Mouse (Mus musculus) heart, embryonic 13.5 days (tissue): ENCODE data around the gene Morn1. TPM values are rescaled to one million over a fixed set of nuclear protein-coding genes. Genes with fewer than 3 reads are reported as not detected.

Experiments
- ATAC-seq: fragments of 200-750 bp; cut with Nextera tagmentation; 2 replicates; pipeline ENCODE4 v1.8.0; 2017; ENCODE audit warnings: moderate TSS enrichment; ENCODE audit not compliant: insufficient number of reproducible peaks, low FRiP score, low TSS enrichment; ENCODE audit errors: extremely low read depth
- H3K27ac ChIP-seq: fragments of 300-500 bp; sonication (generic); replicated peaks from 2 replicates; pipeline ENCODE4 v1.5.1; 2015; ENCODE audit warnings: moderate library complexity, mild to moderate bottlenecking, inconsistent platforms
- H3K27me3 ChIP-seq: fragments of 300-500 bp; sonication (generic); replicated peaks from 2 replicates; pipeline ENCODE4 v1.6.1; 2015; ENCODE audit warnings: mild to moderate bottlenecking, inconsistent platforms
- H3K36me3 ChIP-seq: fragments of 300-500 bp; sonication (generic); 2 replicates; pipeline ENCODE4 v1.6.1; 2015; ENCODE audit warnings: mild to moderate bottlenecking, inconsistent platforms
- H3K4me1 ChIP-seq: fragments of 300-500 bp; sonication (generic); 2 replicates; pipeline ENCODE4 v1.6.1; 2015; ENCODE audit warnings: inconsistent platforms
- H3K4me2 ChIP-seq: fragments of 300-500 bp; sonication (generic); 2 replicates; pipeline ENCODE4 v1.6.1; 2015; ENCODE audit warnings: inconsistent platforms, mild to moderate bottlenecking, moderate library complexity
- H3K4me3 ChIP-seq: fragments of 300-500 bp; sonication (generic); 2 replicates; pipeline ENCODE4 v1.5.1; 2015; ENCODE audit warnings: moderate library complexity, mild to moderate bottlenecking, inconsistent platforms
- H3K9ac ChIP-seq: fragments of 300-500 bp; sonication (generic); 2 replicates; pipeline ENCODE4 v1.6.1; 2015; ENCODE audit warnings: inconsistent platforms, mild to moderate bottlenecking, moderate library complexity
- H3K9me3 ChIP-seq: fragments of 300-500 bp; sonication (generic); 2 replicates; pipeline ENCODE4 v1.6.1; 2016; ENCODE audit warnings: inconsistent platforms
- WGBS: fragments of 180-500 bp; shearing (Covaris S2); methylation state at CpG from one replicate; pipeline ENCODE4 v1.1.7; 2015; ENCODE audit warnings: mixed read lengths; 5-methylcytosine and 5-hydroxymethylcytosine counted together
- polyA plus RNA-seq: library from polyadenylated mRNA; unstranded; fragments of >200 nt; fragmentation: Nextera tagmentation; extraction: Ambion mirVana; gene quantifications from 2 replicates; pipeline ENCODE4 v1.2.1, GENCODE M21; 2015

Gene Morn1
- polyA plus RNA-seq, 1 experiment from 2014 or later = 2.1 TPM

DNA sequence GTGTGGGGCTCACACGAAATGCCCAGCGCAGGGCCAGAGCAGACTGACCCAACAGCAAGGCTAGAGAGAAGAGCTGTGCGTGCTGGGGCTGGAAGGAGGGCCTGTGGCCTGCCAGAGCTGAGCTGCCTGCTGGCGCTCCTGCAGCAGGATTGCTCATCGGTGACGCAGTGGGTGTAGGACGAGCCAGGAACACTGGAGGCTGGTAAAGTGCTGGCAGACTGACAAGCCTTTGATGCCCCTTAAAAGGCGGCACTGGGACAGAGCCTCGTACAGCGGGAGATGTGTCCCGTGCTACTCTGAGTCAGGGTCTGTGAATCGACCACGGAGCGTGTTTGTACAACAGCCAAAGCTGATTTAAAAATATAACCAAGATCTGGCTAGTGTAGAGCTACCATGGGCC is 43.6 kb downstream of the Morn1 start:
- WGBS = 42% methylated on average over 14 of the region's 14 CpGs
- H3K36me3 ChIP-seq = no peaks in the 10 kb centered on the region
- H3K4me1 ChIP-seq = peaks cover 92% of the 10 kb centered on the region
- ATAC-seq = peak; percentile 51; the same call in 1 of the 2 replicates
- H3K4me2 ChIP-seq = no peak overlapping the region
- peak overlapping the region; percentile 97 for H3K27ac ChIP-seq
- no peaks in the 10 kb centered on the region for H3K27me3 ChIP-seq
- H3K9ac ChIP-seq = peak overlapping the region; percentile 64
- H3K4me3 ChIP-seq = no peak overlapping the region
- no peaks in the 10 kb centered on the region for H3K9me3 ChIP-seq

GRCm38 (mm10) chr4:155130616-155131015 is 44.2 kb downstream of the Morn1 start:
- ATAC-seq = no peak
- no peak overlapping the region for H3K4me3 ChIP-seq
- no peaks in the 10 kb centered on the region for H3K27me3 ChIP-seq
- H3K4me2 ChIP-seq = no peak overlapping the region
- peaks cover 92% of the 10 kb centered on the region for H3K4me1 ChIP-seq
- WGBS = 46% methylated on average over 7 of the region's 7 CpGs
- no peaks in the 10 kb centered on the region for H3K36me3 ChIP-seq
- no peaks in the 10 kb centered on the region for H3K9me3 ChIP-seq
- H3K9ac ChIP-seq = peak overlapping the region; percentile 63
- H3K27ac ChIP-seq = peak overlapping the region; percentile 97

DNA sequence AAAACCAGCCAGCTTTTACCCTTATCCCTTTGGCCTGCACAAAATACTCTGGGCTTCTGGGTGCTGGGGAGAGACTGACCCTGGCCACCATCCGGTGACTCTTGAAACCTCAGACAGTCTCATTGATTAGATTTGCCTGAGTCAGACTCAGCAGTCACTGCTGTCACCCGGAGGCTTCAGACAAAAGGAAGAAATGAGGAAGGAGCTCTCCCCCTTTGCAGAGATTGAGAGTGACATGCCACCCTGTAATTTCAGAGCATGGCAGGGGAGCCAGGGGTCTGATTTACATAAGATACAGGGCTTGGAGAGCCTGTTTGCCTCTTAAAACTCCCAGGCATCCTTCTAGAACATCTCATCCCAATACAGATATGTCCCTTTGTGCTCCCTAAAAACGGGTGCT is 46.8 kb downstream of the Morn1 start:
- H3K4me1 ChIP-seq = peaks cover 90% of the 10 kb centered on the region
- H3K4me3 ChIP-seq = no peak overlapping the region
- no peaks in the 10 kb centered on the region for H3K27me3 ChIP-seq
- H3K27ac ChIP-seq = peak overlapping the region; percentile 95
- 21% methylated on average over 3 of the region's 3 CpGs for WGBS
- 0 out of 2 replicates have a peak overlapping the region, but pooled peaks have one; percentile 24 for H3K4me2 ChIP-seq
- no peaks in the 10 kb centered on the region for H3K36me3 ChIP-seq
- no peaks in the 10 kb centered on the region for H3K9me3 ChIP-seq
- ATAC-seq = no peak
- peak overlapping the region; percentile 66 for H3K9ac ChIP-seq

- Histone ChIP-seq H3K4me1 (peaks cover 83% of the 10 kb centered on the region), H3K4me3 (no peak overlapping the region), H3K4me2 (peak overlapping the region; percentile 24)
These were observed 47.5 kb downstream of the Morn1 start for GRCm38 (mm10) chr4:155133658-155134417.

GRCm38 (mm10) chr4:155134686-155135172 is 48.4 kb downstream of the Morn1 start:
- H3K27me3 ChIP-seq = no peaks in the 10 kb centered on the region
- ATAC-seq = no peak
- no peak overlapping the region for H3K4me3 ChIP-seq
- no peaks in the 10 kb centered on the region for H3K36me3 ChIP-seq
- WGBS = 82% methylated on average over 7 of the region's 7 CpGs
- H3K9ac ChIP-seq = peak overlapping the region; percentile 28
- peaks cover 77% of the 10 kb centered on the region for H3K4me1 ChIP-seq
- no peak overlapping the region for H3K4me2 ChIP-seq
- H3K27ac ChIP-seq = peak overlapping the region; percentile 95
- H3K9me3 ChIP-seq = no peaks in the 10 kb centered on the region

More at GRCm38 (mm10) chr4:155133658-155134417, 47.5 kb downstream of the Morn1 start:
- Histone ChIP-seq H3K36me3 (no peaks in the 10 kb centered on the region), H3K9me3 (no peaks in the 10 kb centered on the region), H3K27me3 (no peaks in the 10 kb centered on the region), H3K27ac (peak overlapping the region; percentile 95), H3K9ac (peak overlapping the region; percentile 66)
- ATAC-seq = 0 out of 2 replicates have a peak, but pooled peaks have one; percentile 7
- 18% methylated on average over 20 of the region's 20 CpGs for WGBS

- no peak for ATAC-seq
- Histone ChIP-seq H3K4me2 (no peak overlapping the region), H3K36me3 (no peaks in the 10 kb centered on the region), H3K27me3 (no peaks in the 10 kb centered on the region), H3K4me1 (peaks cover 77% of the 10 kb centered on the region), H3K9ac (peak overlapping the region; percentile 48), H3K9me3 (no peaks in the 10 kb centered on the region), H3K4me3 (no peak overlapping the region), H3K27ac (peak overlapping the region; percentile 95)
- WGBS = 51% methylated on average over 5 of the region's 5 CpGs
These were observed 49.7 kb downstream of the Morn1 start for GRCm38 (mm10) chr4:155135909-155136585.

- Histone ChIP-seq H3K27ac (no peak overlapping the region), H3K4me1 (peaks cover 63% of the 10 kb centered on the region)
These were observed 51.5 kb downstream of the Morn1 start for GRCm38 (mm10) chr4:155137891-155138290.

GRCm38 (mm10) chr4:155138451-155138850 is 52.1 kb downstream of the Morn1 start:
- H3K4me1 ChIP-seq = peaks cover 63% of the 10 kb centered on the region
- H3K9me3 ChIP-seq = no peaks in the 10 kb centered on the region
- WGBS = 89% methylated on average over 8 of the region's 8 CpGs
- H3K4me3 ChIP-seq = no peak overlapping the region
- ATAC-seq = no peak
- no peak overlapping the region for H3K4me2 ChIP-seq
- no peaks in the 10 kb centered on the region for H3K27me3 ChIP-seq
- H3K27ac ChIP-seq = no peak overlapping the region
- H3K36me3 ChIP-seq = no peaks in the 10 kb centered on the region
- no peak overlapping the region for H3K9ac ChIP-seq

More at GRCm38 (mm10) chr4:155137891-155138290, 51.5 kb downstream of the Morn1 start:
- Histone ChIP-seq H3K9ac (peak overlapping the region; percentile 35; the same call in 1 of the 2 replicates), H3K36me3 (no peaks in the 10 kb centered on the region), H3K27me3 (no peaks in the 10 kb centered on the region), H3K9me3 (no peaks in the 10 kb centered on the region), H3K4me3 (no peak overlapping the region), H3K4me2 (no peak overlapping the region)
- 76% methylated on average over 7 of the region's 7 CpGs for WGBS
- ATAC-seq = no peak

DNA sequence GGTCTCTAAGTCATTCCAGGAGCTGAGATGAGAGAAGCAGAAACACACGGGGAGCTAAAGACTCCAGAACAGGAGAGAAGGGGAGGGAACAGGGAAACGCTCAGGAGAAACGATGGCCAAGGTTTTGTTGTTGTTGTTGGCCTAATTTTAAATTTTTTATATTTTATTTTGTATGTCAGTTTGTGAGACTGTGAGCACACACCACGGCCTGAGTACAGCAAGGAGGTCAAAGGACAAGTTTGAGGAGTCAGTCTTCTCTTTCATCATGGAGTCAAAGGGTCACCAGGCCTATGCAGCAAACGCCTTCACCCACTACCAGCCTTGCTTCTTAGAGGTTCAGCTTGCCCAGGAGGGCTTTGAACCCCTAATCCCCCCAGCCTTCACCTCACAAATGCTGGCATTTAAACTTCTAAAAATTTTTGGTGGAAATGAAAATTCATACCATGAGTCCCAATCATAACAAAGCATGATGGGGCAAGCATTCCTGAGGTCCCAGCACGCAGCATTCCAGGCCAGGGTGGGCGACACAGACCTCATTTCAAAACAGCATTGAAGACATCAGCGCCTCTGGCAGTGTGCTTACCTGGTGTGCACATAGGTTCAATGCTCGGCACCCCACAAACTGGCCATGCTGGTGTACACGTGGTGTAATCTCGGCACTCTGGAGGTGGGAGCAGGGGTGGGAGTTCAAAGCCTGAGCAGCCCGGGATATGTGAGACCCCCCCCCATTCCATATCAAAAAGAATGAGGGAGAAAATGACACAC is 53.1 kb downstream of the Morn1 start:
- Histone ChIP-seq H3K27ac (no peak overlapping the region), H3K9me3 (no peaks in the 10 kb centered on the region), H3K4me1 (peaks cover 63% of the 10 kb centered on the region), H3K4me2 (no peak overlapping the region), H3K4me3 (no peak overlapping the region), H3K9ac (no peak overlapping the region), H3K36me3 (no peaks in the 10 kb centered on the region), H3K27me3 (no peaks in the 10 kb centered on the region)
- 77% methylated on average over 12 of the region's 12 CpGs for WGBS
- no peak for ATAC-seq

DNA sequence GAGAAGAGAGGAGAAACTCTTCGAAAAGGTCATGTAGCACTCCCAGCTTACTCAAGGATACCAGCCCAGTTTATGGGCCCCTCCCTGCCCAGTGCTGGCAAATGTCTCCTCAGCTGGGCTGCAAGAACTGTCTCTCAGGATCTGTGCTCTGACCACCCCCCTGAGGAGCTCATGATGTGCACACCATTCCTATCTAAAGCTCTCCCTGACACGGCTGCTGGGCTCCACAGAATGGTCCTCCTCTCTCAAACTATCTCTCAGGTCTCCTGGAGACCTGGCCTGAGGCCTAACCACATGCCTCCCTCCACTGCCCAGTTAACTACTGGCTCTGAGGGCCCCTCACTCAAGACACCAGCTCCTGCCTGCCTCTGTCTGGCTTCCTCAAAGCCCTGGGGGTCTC is 53.8 kb downstream of the Morn1 start:
- Histone ChIP-seq H3K27ac (0 out of 2 replicates have a peak overlapping the region, but pooled peaks have one; percentile 9), H3K4me1 (peaks cover 63% of the 10 kb centered on the region), H3K36me3 (no peaks in the 10 kb centered on the region), H3K4me2 (no peak overlapping the region), H3K9me3 (no peaks in the 10 kb centered on the region), H3K4me3 (no peak overlapping the region), H3K27me3 (no peaks in the 10 kb centered on the region), H3K9ac (peak overlapping the region; percentile 26; the same call in 1 of the 2 replicates)
- WGBS = 49% methylated on average over 2 of the region's 2 CpGs
- no peak for ATAC-seq

GRCm38 (mm10) chr4:155140795-155141265 is 54.5 kb downstream of the Morn1 start:
- ATAC-seq = no peak
- Histone ChIP-seq H3K27me3 (no peaks in the 10 kb centered on the region), H3K4me3 (no peak overlapping the region), H3K4me2 (no peak overlapping the region), H3K9me3 (no peaks in the 10 kb centered on the region), H3K36me3 (no peaks in the 10 kb centered on the region), H3K27ac (no peak overlapping the region), H3K9ac (no peak overlapping the region), H3K4me1 (peaks cover 62% of the 10 kb centered on the region)
- 50% methylated on average over 12 of the region's 12 CpGs for WGBS
